Mouse (Mus musculus): ENCODE results near the gene Gm49318. TPM values are rescaled to one million over a fixed set of nuclear protein-coding genes. Genes with fewer than 3 reads are reported as not detected.

The Gm49318 gene
- polyA plus RNA-seq, 1 experiment from 2014 or later: 0.56 TPM

- WGBS: under 1% methylated on average over 45 of the region's 67 CpGs
- H3K27me3 ChIP-seq (ENCODE audit: control insufficient read depth, insufficient read depth, low read length): peaks cover 8% of the 10 kb centered on the region; the same call in 1 of the 2 replicates
Observed at GRCm38 (mm10) chr9:22051161-22051957, 19.7 kb downstream of the Gm49318 start.

DNA sequence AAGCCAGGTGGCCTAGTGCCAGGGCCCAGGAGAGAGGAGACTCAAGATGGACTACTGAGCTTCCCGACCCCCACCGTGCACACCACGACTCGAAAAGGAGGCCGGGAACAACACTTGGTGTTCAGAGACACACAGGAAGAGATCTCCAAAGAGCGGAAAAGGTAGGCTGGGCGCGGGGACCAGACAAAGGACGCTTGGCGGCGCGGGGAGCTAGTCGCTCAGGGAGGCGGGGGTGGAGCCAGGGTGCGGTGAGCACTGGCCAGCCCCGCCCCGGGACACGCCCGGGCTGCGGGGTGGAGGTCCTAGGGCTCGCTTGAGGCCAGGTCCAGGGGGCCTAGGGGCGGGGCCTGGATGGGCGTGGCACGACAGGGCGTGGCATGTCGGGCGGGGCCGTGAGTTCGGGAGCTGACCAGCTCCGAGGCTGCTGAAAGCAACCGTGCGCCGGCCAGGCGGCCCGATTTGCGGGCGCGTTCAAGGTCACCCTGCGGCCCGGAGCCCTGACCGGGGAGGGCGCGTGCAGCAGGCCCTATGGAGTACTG, 20.6 kb downstream of the Gm49318 start:
- H3K27me3 ChIP-seq (ENCODE audit: control insufficient read depth, insufficient read depth, low read length): peaks cover 8% of the 10 kb centered on the region; the same call in 1 of the 2 replicates
- H3K27ac ChIP-seq (ENCODE audit: low read depth, low read length): peak overlapping the region; percentile 95
- ATAC-seq (ENCODE audit: low FRiP score): peak; percentile 73
- DNase-seq (ENCODE audit: low spot score): peak; percentile 91
- peak overlapping the region; percentile 97 for H3K9ac ChIP-seq (ENCODE audit: low read depth, low read length)
- no peaks in the 10 kb centered on the region for H3K36me3 ChIP-seq (ENCODE audit: control insufficient read depth, insufficient read depth, low read length)
- peaks cover 8% of the 10 kb centered on the region; the same call in 1 of the 2 replicates for H3K4me1 ChIP-seq (replicated peaks; ENCODE audit: control insufficient read depth, insufficient read depth, low read length)
- H3K4me3 ChIP-seq (ENCODE audit: low read depth, low read length): peak overlapping the region; percentile 93
- WGBS: under 1% methylated on average over 28 of the region's 43 CpGs
- H3K4me2 ChIP-seq (replicated peaks; ENCODE audit: low read depth, low read length): peak overlapping the region; percentile 68
- H3K9me3 ChIP-seq (ENCODE audit: control insufficient read depth, low read length): no peaks in the 10 kb centered on the region

More at GRCm38 (mm10) chr9:22051161-22051957, 19.7 kb downstream of the Gm49318 start:
- Histone ChIP-seq H3K27ac (ENCODE audit: low read depth, low read length) (peak overlapping the region; percentile 95), H3K4me1 (replicated peaks; ENCODE audit: control insufficient read depth, insufficient read depth, low read length) (peaks cover 8% of the 10 kb centered on the region; the same call in 1 of the 2 replicates), H3K4me2 (replicated peaks; ENCODE audit: low read depth, low read length) (peak overlapping the region; percentile 68), H3K9ac (ENCODE audit: low read depth, low read length) (peak overlapping the region; percentile 97), H3K9me3 (ENCODE audit: control insufficient read depth, low read length) (no peaks in the 10 kb centered on the region), H3K4me3 (ENCODE audit: low read depth, low read length) (peak overlapping the region; percentile 93), H3K36me3 (ENCODE audit: control insufficient read depth, insufficient read depth, low read length) (no peaks in the 10 kb centered on the region)
- DNase-seq (ENCODE audit: low spot score) (peak; percentile 71), ATAC-seq (ENCODE audit: low FRiP score) (peak; percentile 39)

DNA sequence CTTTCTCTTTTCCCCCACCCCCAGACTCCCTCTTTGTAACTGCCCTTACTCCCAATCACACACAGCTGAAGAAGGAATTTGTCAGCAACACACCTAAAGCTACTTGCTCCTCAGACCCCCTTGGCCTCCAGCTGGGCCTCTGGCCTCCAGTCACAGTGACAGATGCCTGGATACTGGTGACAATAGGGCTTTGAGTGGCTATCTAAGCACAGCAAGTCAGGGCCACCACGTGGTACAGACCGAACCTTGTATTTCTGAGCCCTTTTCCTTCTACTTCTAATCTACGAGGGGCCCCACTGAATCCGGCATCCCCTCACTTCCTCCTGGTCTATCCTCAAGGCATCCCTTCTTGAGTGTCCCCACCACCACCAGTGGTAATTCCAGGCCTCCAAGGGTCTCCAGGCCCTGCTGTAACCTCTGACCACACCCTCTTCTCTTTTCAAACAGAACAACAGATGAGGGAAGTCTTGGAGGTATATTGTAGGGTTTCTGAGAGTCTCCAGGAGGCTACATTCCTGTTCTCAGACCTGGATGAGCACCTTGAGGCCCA, 21.3 kb downstream of the Gm49318 start:
- H3K4me1 ChIP-seq (replicated peaks; ENCODE audit: control insufficient read depth, insufficient read depth, low read length): peaks cover 8% of the 10 kb centered on the region; the same call in 1 of the 2 replicates

GRCm38 (mm10) chr9:22049315-22049714, 21.7 kb downstream of the Gm49318 start:
- Histone ChIP-seq H3K9ac (ENCODE audit: low read depth, low read length) (peak overlapping the region; percentile 97), H3K27me3 (ENCODE audit: control insufficient read depth, insufficient read depth, low read length) (peaks cover 6% of the 10 kb centered on the region; the same call in 1 of the 2 replicates), H3K4me1 (replicated peaks; ENCODE audit: control insufficient read depth, insufficient read depth, low read length) (peaks cover 5% of the 10 kb centered on the region; the same call in 1 of the 2 replicates), H3K4me2 (replicated peaks; ENCODE audit: low read depth, low read length) (peak overlapping the region; percentile 68), H3K36me3 (ENCODE audit: control insufficient read depth, insufficient read depth, low read length) (no peaks in the 10 kb centered on the region), H3K4me3 (ENCODE audit: low read depth, low read length) (peak overlapping the region; percentile 93), H3K9me3 (ENCODE audit: control insufficient read depth, low read length) (no peaks in the 10 kb centered on the region), H3K27ac (ENCODE audit: low read depth, low read length) (peak overlapping the region; percentile 95)
- DNase-seq (ENCODE audit: low spot score): no peak
- ATAC-seq (ENCODE audit: low FRiP score): no peak
- WGBS: 72% methylated on average over 11 of the region's 11 CpGs

More for the DNA sequence above, 21.3 kb downstream of the Gm49318 start:
- H3K4me3 ChIP-seq (ENCODE audit: low read depth, low read length): peak overlapping the region; percentile 93
- no peaks in the 10 kb centered on the region for H3K9me3 ChIP-seq (ENCODE audit: control insufficient read depth, low read length)
- H3K27ac ChIP-seq (ENCODE audit: low read depth, low read length): peak overlapping the region; percentile 95
- peak overlapping the region; percentile 97 for H3K9ac ChIP-seq (ENCODE audit: low read depth, low read length)
- H3K36me3 ChIP-seq (ENCODE audit: control insufficient read depth, insufficient read depth, low read length): no peaks in the 10 kb centered on the region
- H3K27me3 ChIP-seq (ENCODE audit: control insufficient read depth, insufficient read depth, low read length): peaks cover 8% of the 10 kb centered on the region; the same call in 1 of the 2 replicates
- DNase-seq (ENCODE audit: low spot score) (peak; percentile 51), ATAC-seq (ENCODE audit: low FRiP score) (no peak)
- whole genome bisulfite sequencing: 30% methylated on average over 4 of the region's 4 CpGs
- H3K4me2 ChIP-seq (replicated peaks; ENCODE audit: low read depth, low read length): peak overlapping the region; percentile 68

DNA sequence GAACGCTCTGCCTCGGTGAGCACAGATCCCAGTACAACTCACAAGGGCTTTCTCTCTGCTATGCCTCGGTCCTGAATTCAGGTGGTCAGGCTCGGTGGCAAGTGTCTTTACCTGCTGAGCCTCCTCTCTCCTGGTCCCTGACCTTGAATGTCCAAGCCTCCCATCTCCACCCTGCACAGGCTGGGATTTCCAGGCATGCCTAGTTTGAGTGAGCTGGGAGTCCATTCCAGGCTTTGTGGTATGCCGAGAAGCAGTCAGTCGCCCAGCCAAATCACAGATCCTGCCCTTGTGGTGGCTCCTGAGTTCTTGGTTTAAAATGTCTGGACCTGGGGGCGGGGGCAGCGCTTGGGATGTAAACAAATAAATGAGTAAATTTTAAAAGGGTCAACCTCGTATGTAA, 23.7 kb downstream of the Gm49318 start:
- Histone ChIP-seq H3K27me3 (ENCODE audit: control insufficient read depth, insufficient read depth, low read length) (peaks cover 6% of the 10 kb centered on the region; the same call in 1 of the 2 replicates), H3K4me2 (replicated peaks; ENCODE audit: low read depth, low read length) (no peak overlapping the region), H3K36me3 (ENCODE audit: control insufficient read depth, insufficient read depth, low read length) (no peaks in the 10 kb centered on the region), H3K9ac (ENCODE audit: low read depth, low read length) (no peak overlapping the region), H3K9me3 (ENCODE audit: control insufficient read depth, low read length) (no peaks in the 10 kb centered on the region), H3K4me1 (replicated peaks; ENCODE audit: control insufficient read depth, insufficient read depth, low read length) (peaks cover 5% of the 10 kb centered on the region; the same call in 1 of the 2 replicates), H3K4me3 (ENCODE audit: low read depth, low read length) (no peak overlapping the region), H3K27ac (ENCODE audit: low read depth, low read length) (no peak overlapping the region)
- no peak for ATAC-seq (ENCODE audit: low FRiP score)
- no peak for DNase-seq (ENCODE audit: low spot score)
- WGBS: 64% methylated on average over 9 of the region's 9 CpGs

DNA sequence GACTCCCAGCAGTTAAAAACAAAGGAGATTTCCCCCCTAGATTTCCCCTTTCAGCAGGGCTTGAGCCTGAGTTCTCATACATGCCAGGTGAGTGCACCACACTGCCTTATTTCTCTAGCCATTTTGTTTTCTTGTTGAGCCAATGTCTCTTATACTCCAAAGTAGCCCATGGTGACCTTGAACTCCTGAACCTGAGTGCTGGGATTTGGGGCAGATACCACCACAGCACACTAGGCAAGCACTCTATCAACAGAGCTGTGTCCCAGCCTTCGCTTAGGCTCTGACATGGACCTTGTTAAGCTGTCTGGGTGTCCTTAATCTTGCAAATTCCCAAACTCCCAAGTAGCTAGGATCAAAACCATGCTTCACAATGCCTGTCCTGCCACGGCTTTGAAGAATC, 29.2 kb downstream of the Gm49318 start:
- H3K36me3 ChIP-seq (ENCODE audit: control insufficient read depth, insufficient read depth, low read length): no peaks in the 10 kb centered on the region
- no peaks in the 10 kb centered on the region for H3K9me3 ChIP-seq (ENCODE audit: control insufficient read depth, low read length)
- no peak overlapping the region for H3K9ac ChIP-seq (ENCODE audit: low read depth, low read length)
- no peak for DNase-seq (ENCODE audit: low spot score)
- 74% methylated on average over 2 of the region's 2 CpGs for WGBS
- no peaks in the 10 kb centered on the region for H3K27me3 ChIP-seq (ENCODE audit: control insufficient read depth, insufficient read depth, low read length)
- H3K27ac ChIP-seq (ENCODE audit: low read depth, low read length): no peak overlapping the region
- no peak overlapping the region for H3K4me2 ChIP-seq (replicated peaks; ENCODE audit: low read depth, low read length)
- no peaks in the 10 kb centered on the region for H3K4me1 ChIP-seq (replicated peaks; ENCODE audit: control insufficient read depth, insufficient read depth, low read length)
- no peak for ATAC-seq (ENCODE audit: low FRiP score)
- H3K4me3 ChIP-seq (ENCODE audit: low read depth, low read length): no peak overlapping the region

- peaks cover 5% of the 10 kb centered on the region; the same call in 1 of the 2 replicates for H3K36me3 ChIP-seq (ENCODE audit: control insufficient read depth, insufficient read depth, low read length)
- no peaks in the 10 kb centered on the region for H3K27me3 ChIP-seq (ENCODE audit: control insufficient read depth, insufficient read depth, low read length)
- no peak overlapping the region for H3K9ac ChIP-seq (ENCODE audit: low read depth, low read length)
- ATAC-seq (ENCODE audit: low FRiP score) (no peak), DNase-seq (ENCODE audit: low spot score) (no peak)
- no peaks in the 10 kb centered on the region for H3K9me3 ChIP-seq (ENCODE audit: control insufficient read depth, low read length)
- no peak overlapping the region for H3K4me2 ChIP-seq (replicated peaks; ENCODE audit: low read depth, low read length)
- 85% methylated on average over 10 of the region's 10 CpGs for WGBS
- H3K4me1 ChIP-seq (replicated peaks; ENCODE audit: control insufficient read depth, insufficient read depth, low read length): peaks cover 9% of the 10 kb centered on the region
- no peak overlapping the region for H3K27ac ChIP-seq (ENCODE audit: low read depth, low read length)
- no peak overlapping the region for H3K4me3 ChIP-seq (ENCODE audit: low read depth, low read length)
Observed at GRCm38 (mm10) chr9:22037826-22038225, 33.2 kb downstream of the Gm49318 start.

GRCm38 (mm10) chr9:22035300-22036044, 35.6 kb downstream of the Gm49318 start:
- no peak overlapping the region for H3K9ac ChIP-seq (ENCODE audit: low read depth, low read length)
- no peaks in the 10 kb centered on the region for H3K9me3 ChIP-seq (ENCODE audit: control insufficient read depth, low read length)
- H3K36me3 ChIP-seq (ENCODE audit: control insufficient read depth, insufficient read depth, low read length): peaks cover 10% of the 10 kb centered on the region; the same call in 1 of the 2 replicates
- WGBS: 26% methylated on average over 6 of the region's 6 CpGs
- no peak overlapping the region for H3K4me3 ChIP-seq (ENCODE audit: low read depth, low read length)
- peaks cover 9% of the 10 kb centered on the region for H3K4me1 ChIP-seq (replicated peaks; ENCODE audit: control insufficient read depth, insufficient read depth, low read length)
- H3K27me3 ChIP-seq (ENCODE audit: control insufficient read depth, insufficient read depth, low read length): no peaks in the 10 kb centered on the region
- H3K4me2 ChIP-seq (replicated peaks; ENCODE audit: low read depth, low read length): no peak overlapping the region
- DNase-seq (ENCODE audit: low spot score) (peak; percentile 78), ATAC-seq (ENCODE audit: low FRiP score) (peak; percentile 92)
- H3K27ac ChIP-seq (ENCODE audit: low read depth, low read length): peak overlapping the region; percentile 86
